Mouse (Mus musculus) ovary, adult 18-20 months (tissue): ENCODE data around the gene Clcn3.

Experiments used
- DNase-seq: peaks from one replicate; pipeline ENCODE4 v3.0.0; 2022; ENCODE audit warnings: low spot score, mixed read lengths

Gene Clcn3

DNA sequence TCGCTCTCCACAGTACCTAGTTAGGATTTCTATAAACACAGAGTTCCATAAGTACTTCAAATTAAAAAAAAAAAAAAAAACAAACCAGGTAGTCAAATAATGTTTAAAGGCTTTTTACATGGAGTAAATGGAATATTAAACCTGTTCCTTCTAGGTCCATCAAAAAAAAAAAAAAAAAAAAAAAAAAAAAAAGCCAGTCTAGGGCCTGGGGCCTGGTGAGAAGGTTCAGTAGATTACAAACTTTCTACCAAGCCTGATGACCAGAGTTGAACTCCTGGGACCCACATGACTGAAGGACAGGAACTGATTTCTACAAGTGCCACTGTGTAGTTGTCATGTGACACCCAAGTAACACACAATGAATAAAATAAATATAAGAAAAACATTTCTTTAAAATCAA, 31.3 kb downstream of the Clcn3 start:
- DNase-seq = no peak

GRCm38 (mm10) chr8:60951271-60951670, 31.8 kb downstream of the Clcn3 start:
- no peak for DNase-seq

DNA sequence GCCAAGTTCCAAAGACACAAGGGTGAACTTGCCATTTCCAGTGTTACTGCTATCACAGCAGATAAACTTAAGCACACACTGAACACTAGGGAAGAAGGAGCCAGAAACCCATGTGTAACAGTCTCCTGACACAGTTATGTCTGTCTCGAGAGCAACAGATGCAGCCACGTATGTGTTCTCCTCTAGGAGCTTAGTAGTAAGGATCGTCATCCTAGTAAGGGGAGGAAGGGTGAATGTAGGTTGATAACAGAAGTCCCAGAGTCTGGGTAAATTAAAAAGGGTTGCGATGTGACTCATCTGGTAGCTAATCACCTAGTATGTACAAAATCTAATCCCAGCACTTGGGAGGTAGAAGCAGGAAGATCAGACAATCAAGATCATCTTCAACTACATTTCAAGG, 33.2 kb downstream of the Clcn3 start:
- no peak for DNase-seq

GRCm38 (mm10) chr8:60947503-60947902, 35.6 kb downstream of the Clcn3 start:
- DNase-seq = no peak

DNA sequence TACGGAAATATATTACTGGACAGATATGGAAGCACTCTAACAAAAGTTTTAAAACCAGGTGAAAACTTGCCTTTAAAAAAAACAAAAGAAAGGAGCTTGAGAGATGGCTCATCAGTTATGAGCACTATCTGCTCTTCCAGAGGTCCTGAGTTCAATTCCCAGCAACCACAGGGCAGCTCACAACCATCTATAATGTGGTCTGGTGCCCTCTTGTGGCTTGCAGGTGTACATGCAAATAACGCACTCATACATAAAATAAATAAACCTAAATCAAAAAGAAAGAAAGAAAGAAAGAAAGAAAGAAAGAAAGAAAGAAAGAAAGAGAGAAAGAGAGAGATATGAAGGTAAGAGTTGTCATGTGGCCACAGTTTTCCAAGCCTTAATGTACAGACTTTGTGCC, 40.2 kb downstream of the Clcn3 start:
- no peak for DNase-seq

GRCm38 (mm10) chr8:60938717-60939424, 44.2 kb downstream of the Clcn3 start:
- no peak for DNase-seq

GRCm38 (mm10) chr8:60933617-60934016, 49.5 kb downstream of the Clcn3 start:
- DNase-seq = no peak

GRCm38 (mm10) chr8:60920176-60920575, 62.9 kb downstream of the Clcn3 start:
- DNase-seq = no peak

- DNase-seq = no peak
Measured at GRCm38 (mm10) chr8:60919069-60919468, 64.0 kb downstream of the Clcn3 start.

DNA sequence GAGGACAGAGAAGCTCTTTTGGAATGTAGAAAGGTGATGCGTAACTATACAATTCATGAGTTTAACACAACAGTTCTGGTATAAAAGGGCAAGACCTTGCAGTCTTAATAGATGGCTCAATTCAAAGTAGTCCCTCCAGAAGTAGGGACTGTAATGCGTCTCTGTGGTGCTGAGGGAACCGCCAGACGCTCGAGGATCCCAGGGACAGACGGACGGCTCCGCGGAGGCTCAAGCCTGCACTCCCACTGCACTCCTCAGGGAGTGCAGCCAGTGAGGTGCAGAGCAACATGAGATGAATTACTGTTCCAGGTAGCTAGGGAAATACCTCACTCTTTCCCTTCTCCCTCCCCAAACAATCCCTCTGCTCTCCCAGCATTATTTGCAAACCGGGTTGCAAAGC, 70.5 kb downstream of the Clcn3 start:
- DNase-seq = no peak

DNA sequence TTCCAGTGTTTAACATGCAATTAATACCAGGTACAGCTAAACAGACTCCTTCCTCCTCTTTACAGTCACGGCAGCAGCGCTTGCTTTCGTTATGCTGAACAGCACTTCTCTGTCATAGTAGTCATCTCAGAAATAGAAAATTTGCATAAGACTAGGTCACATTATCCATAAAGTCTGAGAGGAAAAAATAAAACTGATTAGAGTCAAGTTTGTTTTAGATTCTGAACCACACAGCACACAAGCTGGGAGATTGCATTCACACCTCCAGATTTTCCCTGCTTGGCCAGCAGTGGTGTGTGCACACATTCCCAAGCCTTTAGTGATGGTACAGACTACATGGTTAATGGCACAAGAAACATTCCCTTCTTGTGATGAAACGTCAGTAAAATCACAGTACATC, 71.0 kb downstream of the Clcn3 start:
- DNase-seq = no peak

- no peak for DNase-seq
Measured at GRCm38 (mm10) chr8:60900147-60900546, 83.0 kb downstream of the Clcn3 start.

- no peak for DNase-seq
Measured at GRCm38 (mm10) chr8:60895878-60896277, 87.2 kb downstream of the Clcn3 start.

GRCm38 (mm10) chr8:60891757-60892156, 91.3 kb downstream of the Clcn3 start:
- DNase-seq = no peak

DNA sequence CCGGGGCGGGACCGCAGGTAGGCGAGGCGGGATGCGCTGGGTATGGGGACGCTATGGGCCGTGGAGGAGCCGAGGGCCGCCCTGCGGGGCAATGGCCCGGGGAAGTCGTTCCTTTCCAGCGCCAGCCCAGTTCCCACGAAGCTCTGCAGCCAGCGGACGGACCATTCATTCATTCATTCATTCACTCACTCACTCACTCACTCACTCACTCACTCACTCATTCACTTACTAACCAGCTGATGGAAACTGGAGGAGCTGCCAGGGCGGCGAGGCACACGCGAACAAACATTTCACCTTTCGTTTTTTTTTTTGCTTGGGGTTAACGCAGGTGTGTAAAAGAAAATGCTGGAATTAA, 92.6 kb downstream of the Clcn3 start:
- no peak for DNase-seq

GRCm38 (mm10) chr8:60889843-60890519, 93.1 kb downstream of the Clcn3 start, which contains the start of gene Hpf1:
Gene Hpf1 (plus strand): TSS chr8:60890418.
- DNase-seq = peak; percentile 94

GRCm38 (mm10) chr8:60889131-60889842, 93.8 kb downstream of the Clcn3 start:
- DNase-seq = no peak

GRCm38 (mm10) chr8:60886736-60887135, 96.4 kb downstream of the Clcn3 start:
- no peak for DNase-seq

DNA sequence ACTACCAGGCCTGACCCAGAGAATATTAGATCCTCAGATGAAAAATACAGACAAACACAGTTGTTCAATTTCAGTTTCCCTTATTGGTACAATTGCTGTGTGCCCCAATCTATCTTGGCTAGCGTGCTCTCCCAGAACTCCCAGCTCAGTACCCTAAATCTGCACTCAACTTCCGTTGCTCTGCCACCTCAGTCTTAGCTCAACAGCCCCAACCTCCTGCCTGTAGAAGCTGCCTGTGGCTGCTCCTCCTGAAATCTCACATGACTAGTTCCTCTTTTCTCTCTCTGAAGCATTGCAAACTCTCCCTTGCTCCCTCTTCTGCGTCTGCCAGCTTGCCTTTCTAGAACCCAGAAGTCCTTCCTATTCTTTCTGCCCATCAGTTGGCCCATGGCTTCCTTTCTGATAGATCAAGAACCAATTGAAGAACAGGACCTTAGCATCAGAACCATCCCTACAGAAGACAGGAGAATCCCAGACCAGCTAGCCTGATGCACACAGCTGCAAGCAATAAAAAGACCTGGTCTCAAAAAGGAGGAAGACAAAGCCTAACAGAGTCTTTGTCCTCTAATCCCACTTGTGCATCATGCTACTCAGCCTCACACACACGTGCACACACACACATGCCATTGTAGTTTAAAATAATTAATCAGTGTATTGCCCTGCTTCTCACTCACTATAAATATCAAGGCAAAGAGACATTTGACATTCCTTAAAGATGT, 99.5 kb downstream of the Clcn3 start:
- DNase-seq = no peak

DNA sequence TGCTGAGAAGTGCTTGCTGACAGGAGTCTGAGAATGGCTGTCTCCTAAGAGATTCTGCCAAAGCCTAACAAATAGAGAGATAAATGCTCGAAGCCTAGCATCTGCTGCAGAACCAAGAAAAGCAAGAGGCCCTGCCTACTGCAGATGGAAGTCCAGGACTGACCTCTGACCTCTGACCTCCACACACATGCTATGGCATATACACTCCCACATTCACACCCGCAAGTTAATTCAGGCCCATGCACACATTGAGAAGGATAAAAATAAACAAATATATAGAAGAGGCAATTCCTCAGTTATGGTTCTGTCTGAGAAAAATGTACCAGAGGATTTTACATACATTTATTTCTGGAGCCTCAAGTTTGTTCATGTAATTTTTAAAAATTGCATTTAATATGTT, 104.5 kb downstream of the Clcn3 start:
- no peak for DNase-seq

- DNase-seq = no peak
Measured at GRCm38 (mm10) chr8:60870231-60871193, 112.6 kb downstream of the Clcn3 start.
